Mouse (Mus musculus): ENCODE results near the gene Cadps. TPM values are rescaled to one million over a fixed set of nuclear protein-coding genes. Genes with fewer than 3 reads are reported as not detected.

The Cadps gene
- polyA plus RNA-seq, 1 experiment from 2014 or later, result 0.41 TPM

DNA sequence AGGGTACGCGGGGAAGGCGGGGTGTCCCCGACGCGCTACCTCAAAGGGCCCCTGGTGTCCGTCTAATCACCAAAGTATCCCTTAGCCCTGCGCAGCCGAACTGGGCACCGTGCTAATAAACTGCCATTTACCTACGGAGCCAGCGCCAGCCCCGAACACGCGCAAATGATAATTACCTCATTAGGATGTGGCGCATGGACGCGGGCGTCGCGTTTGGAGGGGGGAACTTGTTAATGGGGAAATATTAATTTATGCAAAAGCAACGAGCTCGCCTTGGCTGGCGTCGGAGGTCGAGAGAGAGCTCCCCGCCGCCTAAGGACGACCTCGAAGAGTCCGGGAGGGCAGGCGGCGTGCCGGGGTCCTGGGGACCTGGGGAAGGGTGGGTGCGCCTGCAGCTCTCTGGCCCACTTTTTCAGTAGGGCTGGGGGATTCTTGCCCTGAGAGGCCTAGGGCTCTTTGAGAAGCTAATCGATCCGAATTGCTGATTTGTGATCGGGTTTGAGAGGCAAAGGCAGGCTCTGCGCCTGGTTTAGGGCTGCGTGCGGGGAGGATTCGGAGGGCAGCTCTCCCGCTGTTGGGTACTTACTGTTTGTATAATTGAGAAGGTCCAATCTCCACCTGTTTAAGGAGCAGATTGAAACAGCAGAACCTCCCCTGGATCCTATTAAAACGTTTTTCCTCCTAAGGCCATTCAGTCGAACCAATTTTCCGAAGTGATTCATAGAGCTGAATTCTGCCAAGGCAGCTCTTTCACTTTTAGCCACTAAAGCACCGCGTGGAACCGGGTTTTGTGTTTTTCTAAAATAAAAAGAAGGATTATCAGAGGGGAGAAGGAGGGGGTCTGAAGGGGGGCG is 476.6 kb downstream of the Cadps start:
- Histone ChIP-seq H3K9me3 (ENCODE audit: control insufficient read depth, low read length) (no peaks in the 10 kb centered on the region), H3K4me1 (replicated peaks; ENCODE audit: control insufficient read depth, insufficient read depth, low read length) (no peaks in the 10 kb centered on the region; the same call in 1 of the 2 replicates), H3K27me3 (ENCODE audit: control insufficient read depth, insufficient read depth, low read depth, low read length) (peaks cover 96% of the 10 kb centered on the region), H3K4me3 (ENCODE audit: low read length) (peak overlapping the region; percentile 37), H3K9ac (ENCODE audit: low read length) (no peak overlapping the region), H3K27ac (ENCODE audit: low read length) (no peak overlapping the region), H3K4me2 (ENCODE audit: low read depth, low read length) (peak overlapping the region; percentile 46), H3K36me3 (ENCODE audit: control insufficient read depth, insufficient read depth, low read length) (no peaks in the 10 kb centered on the region)
- ATAC-seq (ENCODE audit: low read depth), result no peak
- WGBS, result under 1% methylated on average over 50 of the region's 50 CpGs

DNA sequence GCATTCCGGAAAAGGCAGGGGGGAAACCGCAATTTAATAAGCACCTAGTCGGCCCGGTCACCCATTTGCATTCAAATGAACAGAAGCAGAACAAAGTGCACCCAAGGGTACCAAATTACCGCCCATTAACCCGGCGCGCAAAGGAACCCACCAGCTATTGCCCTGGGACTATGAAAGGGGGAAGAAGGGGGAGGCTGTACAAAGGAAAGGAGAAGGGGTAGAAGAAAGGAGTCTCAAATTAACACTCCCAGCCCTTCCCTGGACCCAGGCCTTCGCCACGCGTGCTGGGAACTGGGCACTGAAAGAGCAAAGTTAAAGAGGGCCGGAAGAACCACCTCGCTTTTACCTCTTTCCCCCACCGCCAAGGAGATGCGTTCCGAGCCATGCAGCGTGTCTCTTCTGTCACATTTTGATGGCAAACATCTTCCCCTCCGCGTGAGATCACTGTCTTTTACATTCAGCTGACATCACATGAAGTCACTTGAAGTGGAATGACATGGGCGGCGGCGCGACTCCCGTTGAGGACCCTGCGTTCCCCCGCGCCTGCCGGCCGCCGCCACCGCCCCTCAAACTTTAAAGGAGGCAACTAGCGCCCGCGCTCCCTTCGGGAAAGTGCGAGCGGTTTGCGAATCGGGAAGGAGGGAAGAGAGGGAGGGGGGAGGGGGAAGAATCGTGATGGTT is 477.5 kb downstream of the Cadps start:
- ATAC-seq (ENCODE audit: low read depth), result no peak
- Histone ChIP-seq H3K27me3 (ENCODE audit: control insufficient read depth, insufficient read depth, low read depth, low read length) (peaks cover 96% of the 10 kb centered on the region), H3K9ac (ENCODE audit: low read length) (no peak overlapping the region), H3K4me3 (ENCODE audit: low read length) (no peak overlapping the region), H3K36me3 (ENCODE audit: control insufficient read depth, insufficient read depth, low read length) (no peaks in the 10 kb centered on the region), H3K4me2 (ENCODE audit: low read depth, low read length) (no peak overlapping the region), H3K4me1 (replicated peaks; ENCODE audit: control insufficient read depth, insufficient read depth, low read length) (no peaks in the 10 kb centered on the region; the same call in 1 of the 2 replicates), H3K27ac (ENCODE audit: low read length) (no peak overlapping the region), H3K9me3 (ENCODE audit: control insufficient read depth, low read length) (no peaks in the 10 kb centered on the region)
- under 1% methylated on average over 40 of the region's 40 CpGs for WGBS

DNA sequence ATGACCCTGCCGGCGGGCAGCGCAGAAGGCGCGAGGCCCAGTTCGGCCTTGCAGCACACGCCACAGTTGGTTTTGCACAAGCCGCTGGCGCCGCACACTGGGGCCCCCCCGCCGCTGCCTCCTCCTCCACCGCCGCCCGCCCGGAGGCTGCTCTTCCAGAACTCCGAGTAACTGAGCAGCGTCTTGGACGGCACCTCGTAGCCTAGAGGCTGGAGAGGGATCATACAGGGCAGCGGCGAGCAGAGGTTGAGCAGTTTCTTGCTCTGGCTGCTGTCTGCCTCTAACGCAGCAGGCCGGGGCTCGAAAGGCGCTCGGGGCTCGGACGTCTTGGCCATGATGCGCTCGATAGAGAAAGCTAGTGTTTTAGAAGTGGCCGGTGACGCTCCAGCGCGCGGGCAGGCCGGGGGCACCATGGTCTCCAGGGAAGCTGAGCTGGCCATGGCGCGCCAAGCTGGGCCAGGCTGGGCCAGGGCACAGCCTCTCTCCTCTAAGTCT is 478.1 kb downstream of the Cadps start:
- Histone ChIP-seq H3K27me3 (ENCODE audit: control insufficient read depth, insufficient read depth, low read depth, low read length) (peaks cover 99% of the 10 kb centered on the region), H3K36me3 (ENCODE audit: control insufficient read depth, insufficient read depth, low read length) (no peaks in the 10 kb centered on the region), H3K4me3 (ENCODE audit: low read length) (no peak overlapping the region), H3K4me2 (ENCODE audit: low read depth, low read length) (no peak overlapping the region), H3K9ac (ENCODE audit: low read length) (no peak overlapping the region), H3K27ac (ENCODE audit: low read length) (no peak overlapping the region), H3K4me1 (replicated peaks; ENCODE audit: control insufficient read depth, insufficient read depth, low read length) (no peaks in the 10 kb centered on the region; the same call in 1 of the 2 replicates), H3K9me3 (ENCODE audit: control insufficient read depth, low read length) (no peaks in the 10 kb centered on the region)
- WGBS, result under 1% methylated on average over 39 of the region's 39 CpGs
- peak; percentile 30; the same call in 1 of the 2 replicates for ATAC-seq (ENCODE audit: low read depth)

DNA sequence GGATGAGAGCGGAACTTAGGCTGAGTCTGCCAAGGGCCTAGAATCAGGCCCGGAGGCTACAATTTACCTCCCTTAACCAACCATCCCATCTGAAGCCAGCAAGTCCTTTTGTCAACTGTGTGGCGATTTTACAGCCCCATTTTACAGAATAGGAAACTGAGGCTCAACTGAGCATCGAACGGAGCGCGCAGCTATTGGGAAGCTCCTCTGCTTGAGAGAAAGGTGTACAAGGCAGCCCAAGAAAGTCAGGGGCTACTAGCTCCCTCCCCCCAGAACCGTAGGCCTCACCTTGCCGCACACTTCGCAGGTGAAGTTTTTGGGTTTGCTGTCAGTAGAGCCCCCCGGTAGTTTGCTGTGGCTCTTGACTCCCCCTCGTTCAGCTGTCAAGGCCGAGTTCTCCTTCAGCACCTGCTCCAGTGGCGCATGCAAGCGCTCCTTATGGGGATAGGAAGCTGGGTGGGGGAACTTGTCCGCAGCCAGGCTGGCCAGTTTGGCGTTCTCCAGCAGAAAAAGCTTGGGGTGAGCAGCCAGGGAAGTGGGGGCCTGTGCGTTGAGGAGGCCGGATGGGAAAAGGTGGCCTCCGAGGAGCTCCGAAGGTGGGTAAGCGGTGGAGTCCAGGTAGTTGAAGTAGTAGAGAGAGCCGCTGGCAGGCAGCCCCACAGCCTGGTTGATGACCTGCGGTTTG is 478.7 kb downstream of the Cadps start:
- ATAC-seq (ENCODE audit: low read depth), result no peak
- WGBS, result 3% methylated on average over 24 of the region's 24 CpGs
- H3K4me3 ChIP-seq (ENCODE audit: low read length), result no peak overlapping the region

GRCm38 (mm10) chr14:12343451-12343941 is 479.4 kb downstream of the Cadps start:
- peaks cover 95% of the 10 kb centered on the region for H3K27me3 ChIP-seq (ENCODE audit: control insufficient read depth, insufficient read depth, low read depth, low read length)
- no peaks in the 10 kb centered on the region for H3K36me3 ChIP-seq (ENCODE audit: control insufficient read depth, insufficient read depth, low read length)
- H3K9ac ChIP-seq (ENCODE audit: low read length), result no peak overlapping the region
- 3% methylated on average over 20 of the region's 20 CpGs for WGBS
- ATAC-seq (ENCODE audit: low read depth), result no peak
- no peaks in the 10 kb centered on the region for H3K9me3 ChIP-seq (ENCODE audit: control insufficient read depth, low read length)
- no peak overlapping the region for H3K27ac ChIP-seq (ENCODE audit: low read length)
- no peak overlapping the region for H3K4me3 ChIP-seq (ENCODE audit: low read length)
- no peak overlapping the region for H3K4me2 ChIP-seq (ENCODE audit: low read depth, low read length)
- no peaks in the 10 kb centered on the region; the same call in 1 of the 2 replicates for H3K4me1 ChIP-seq (replicated peaks; ENCODE audit: control insufficient read depth, insufficient read depth, low read length)

More for the DNA sequence above, 478.7 kb downstream of the Cadps start:
- Histone ChIP-seq H3K9me3 (ENCODE audit: control insufficient read depth, low read length) (no peaks in the 10 kb centered on the region), H3K4me1 (replicated peaks; ENCODE audit: control insufficient read depth, insufficient read depth, low read length) (no peaks in the 10 kb centered on the region; the same call in 1 of the 2 replicates), H3K27me3 (ENCODE audit: control insufficient read depth, insufficient read depth, low read depth, low read length) (peaks cover 98% of the 10 kb centered on the region), H3K27ac (ENCODE audit: low read length) (no peak overlapping the region), H3K4me2 (ENCODE audit: low read depth, low read length) (no peak overlapping the region), H3K36me3 (ENCODE audit: control insufficient read depth, insufficient read depth, low read length) (no peaks in the 10 kb centered on the region), H3K9ac (ENCODE audit: low read length) (no peak overlapping the region)

- Histone ChIP-seq H3K9ac (ENCODE audit: low read length) (no peak overlapping the region), H3K27me3 (ENCODE audit: control insufficient read depth, insufficient read depth, low read depth, low read length) (peaks cover 96% of the 10 kb centered on the region), H3K4me1 (replicated peaks; ENCODE audit: control insufficient read depth, insufficient read depth, low read length) (no peaks in the 10 kb centered on the region; the same call in 1 of the 2 replicates), H3K27ac (ENCODE audit: low read length) (no peak overlapping the region), H3K4me2 (ENCODE audit: low read depth, low read length) (no peak overlapping the region), H3K4me3 (ENCODE audit: low read length) (no peak overlapping the region), H3K36me3 (ENCODE audit: control insufficient read depth, insufficient read depth, low read length) (no peaks in the 10 kb centered on the region), H3K9me3 (ENCODE audit: control insufficient read depth, low read length) (no peaks in the 10 kb centered on the region)
- no peak for ATAC-seq (ENCODE audit: low read depth)
- 4% methylated on average over 23 of the region's 23 CpGs for WGBS
Measured at GRCm38 (mm10) chr14:12342458-12343131, 480.3 kb downstream of the Cadps start.

DNA sequence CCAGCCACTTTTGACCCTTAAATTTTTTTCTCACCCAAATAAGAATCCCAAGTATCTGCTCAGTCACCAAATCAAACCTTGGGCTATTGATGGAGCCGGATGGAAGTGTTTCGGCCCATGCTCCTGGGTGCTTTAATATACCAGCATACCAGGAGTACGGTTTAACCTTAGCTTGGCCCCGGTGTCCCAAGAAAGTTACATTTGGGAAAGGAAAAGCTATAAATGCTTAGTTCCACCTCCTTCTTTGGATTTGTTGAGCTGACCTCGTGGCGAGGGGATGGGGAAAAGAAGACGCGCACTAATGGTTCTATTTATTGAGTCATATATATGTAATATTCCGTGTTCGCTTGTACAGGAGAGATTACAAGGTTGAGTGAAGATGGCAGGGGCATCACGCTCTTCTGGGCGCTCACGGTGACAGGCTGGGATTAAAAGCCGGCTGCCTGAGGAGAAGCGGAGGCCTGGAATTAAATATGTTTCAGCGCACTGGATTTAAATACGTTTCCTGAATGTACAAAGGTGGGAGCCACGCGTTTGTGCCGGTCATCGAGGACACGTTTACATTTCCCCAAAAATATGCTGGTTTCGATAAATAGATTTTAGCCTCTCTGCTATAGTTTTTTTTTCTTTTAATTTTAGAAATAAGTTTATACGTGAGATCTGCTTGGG is 481.0 kb downstream of the Cadps start:
- Histone ChIP-seq H3K36me3 (ENCODE audit: control insufficient read depth, insufficient read depth, low read length) (no peaks in the 10 kb centered on the region), H3K27me3 (ENCODE audit: control insufficient read depth, insufficient read depth, low read depth, low read length) (peaks cover 96% of the 10 kb centered on the region), H3K4me1 (replicated peaks; ENCODE audit: control insufficient read depth, insufficient read depth, low read length) (no peaks in the 10 kb centered on the region; the same call in 1 of the 2 replicates), H3K27ac (ENCODE audit: low read length) (no peak overlapping the region), H3K4me3 (ENCODE audit: low read length) (no peak overlapping the region), H3K4me2 (ENCODE audit: low read depth, low read length) (no peak overlapping the region), H3K9ac (ENCODE audit: low read length) (no peak overlapping the region), H3K9me3 (ENCODE audit: control insufficient read depth, low read length) (no peaks in the 10 kb centered on the region)
- no peak for ATAC-seq (ENCODE audit: low read depth)
- 4% methylated on average over 24 of the region's 24 CpGs for WGBS
